Mouse (Mus musculus) lung, adult 2 months (tissue): ENCODE data around the gene Eml2. TPM values are rescaled to one million over a fixed set of nuclear protein-coding genes. Genes with fewer than 3 reads are reported as not detected.

ENCODE experiments used
- DNase-seq: peaks from one replicate; pipeline ENCODE4 v3.0.0; 2022
- H3K4me1 ChIP-seq: fragments of 200-500 bp; 2 replicates; pipeline ENCODE4 v1.6.1; 2011; ENCODE audit warnings: low read length; ENCODE audit not compliant: control insufficient read depth, insufficient read depth
- H3K4me3 ChIP-seq: fragments of 200-500 bp; replicated peaks from 2 replicates; pipeline ENCODE3; 2011; ENCODE audit warnings: low read depth, mild to moderate bottlenecking, control low read depth, low read length; ENCODE audit errors: extremely low read depth
- CTCF ChIP-seq: fragments of 200-500 bp; IDR thresholded peaks from 2 replicates; pipeline ENCODE4 v1.5.1; 2011; ENCODE audit warnings: mild to moderate bottlenecking, low read length, control low read depth; ENCODE audit not compliant: insufficient read depth
- POLR2A ChIP-seq: fragments of 200-500 bp; IDR thresholded peaks from 2 replicates; pipeline ENCODE4 v1.6.1; 2011; ENCODE audit warnings: low read depth, mild to moderate bottlenecking, control low read depth, low read length, borderline replicate concordance; ENCODE audit errors: extremely low read depth
- WGBS: fragments of 180-500 bp; shearing (Covaris S2); methylation state at CpG from one replicate; pipeline ENCODE4 v1.1.7; 2018; 5-methylcytosine and 5-hydroxymethylcytosine counted together
- polyA plus RNA-seq: library from polyadenylated mRNA; depleted of rRNA; stranded (reverse); fragments of >200 nt; gene quantifications from 2 replicates; pipeline ENCODE4 v1.2.3, GENCODE M21; 2012

Eml2 gene
- polyA plus RNA-seq, 1 experiment: 81.5 TPM

- TF ChIP-seq CTCF (no peak), POLR2A (no peak)
- no peak overlapping the region for H3K4me3 ChIP-seq
- 0 out of 2 replicates have a peak, but pooled peaks cover 2% of the 10 kb centered on the region for H3K4me1 ChIP-seq
- 44% methylated on average over 8 of the region's 8 CpGs for whole genome bisulfite sequencing
- no peak for DNase-seq
Measured at GRCm38 (mm10) chr7:19171831-19172230, 4.4 kb upstream of the Eml2 start.

GRCm38 (mm10) chr7:19172874-19173273 lies 3.3 kb upstream of the Eml2 start:
- DNase-seq: peak; percentile 68
- no peak overlapping the region for H3K4me3 ChIP-seq
- TF ChIP-seq CTCF (peak; percentile 66), POLR2A (no peak)
- 3% methylated on average over 17 of the region's 17 CpGs for WGBS
- 0 out of 2 replicates have a peak, but pooled peaks cover 2% of the 10 kb centered on the region for H3K4me1 ChIP-seq

GRCm38 (mm10) chr7:19176516-19176947 lies 311 bp downstream of the Eml2 start:
- DNase-seq: no peak
- Histone ChIP-seq H3K4me1 (peaks cover 8% of the 10 kb centered on the region), H3K4me3 (no peak overlapping the region)
- TF ChIP-seq POLR2A (no peak), CTCF (no peak)
- 7% methylated on average over 20 of the region's 21 CpGs for WGBS

GRCm38 (mm10) chr7:19177216-19177615 lies 995 bp downstream of the Eml2 start:
- TF ChIP-seq CTCF (no peak), POLR2A (no peak)
- H3K4me1 ChIP-seq: peaks cover 8% of the 10 kb centered on the region
- no peak for DNase-seq
- 75% methylated on average over 7 of the region's 7 CpGs for WGBS
- no peak overlapping the region for H3K4me3 ChIP-seq

- WGBS: 14% methylated on average over 18 of the region's 18 CpGs
- Histone ChIP-seq H3K4me3 (no peak overlapping the region), H3K4me1 (peaks cover 9% of the 10 kb centered on the region)
- DNase-seq: no peak
- TF ChIP-seq POLR2A (no peak), CTCF (no peak)
Measured at GRCm38 (mm10) chr7:19178035-19178434, 1.8 kb downstream of the Eml2 start.

- peak; percentile 80 for DNase-seq
- WGBS: 6% methylated on average over 27 of the region's 27 CpGs
- no peak overlapping the region for H3K4me3 ChIP-seq
Measured at GRCm38 (mm10) chr7:19178443-19179092, 2.3 kb downstream of the Eml2 start.

GRCm38 (mm10) chr7:19179173-19179572 lies 3.0 kb downstream of the Eml2 start:
- H3K4me1 ChIP-seq: peaks cover 9% of the 10 kb centered on the region
- peak; percentile 58 for DNase-seq
- H3K4me3 ChIP-seq: no peak overlapping the region
- under 1% methylated on average over 32 of the region's 32 CpGs for WGBS
- no peak for TF ChIP-seq POLR2A
- peak; percentile 44 for TF ChIP-seq CTCF

More at GRCm38 (mm10) chr7:19178443-19179092, 2.3 kb downstream of the Eml2 start:
- H3K4me1 ChIP-seq: peaks cover 9% of the 10 kb centered on the region
- TF ChIP-seq CTCF (peak; percentile 72), POLR2A (no peak)

GRCm38 (mm10) chr7:19179936-19180335 lies 3.7 kb downstream of the Eml2 start:
- no peak for DNase-seq
- no peak overlapping the region for H3K4me3 ChIP-seq
- 31% methylated on average over 6 of the region's 6 CpGs for WGBS
- H3K4me1 ChIP-seq: peaks cover 9% of the 10 kb centered on the region
- TF ChIP-seq CTCF (no peak), POLR2A (no peak)

- WGBS: under 1% methylated on average over 27 of the region's 27 CpGs
- TF ChIP-seq CTCF (no peak), POLR2A (no peak)
- Histone ChIP-seq H3K4me1 (peaks cover 9% of the 10 kb centered on the region), H3K4me3 (peak overlapping the region; percentile 98)
- DNase-seq: peak; percentile 56
Measured at GRCm38 (mm10) chr7:19180862-19181429, 4.7 kb downstream of the Eml2 start.

- WGBS: 74% methylated on average over 2 of the region's 2 CpGs
- no peak overlapping the region for H3K4me3 ChIP-seq
- TF ChIP-seq CTCF (no peak), POLR2A (no peak)
- H3K4me1 ChIP-seq: peaks cover 5% of the 10 kb centered on the region
- no peak for DNase-seq
Measured at GRCm38 (mm10) chr7:19184250-19184649, 8.0 kb downstream of the Eml2 start.
